Mouse (Mus musculus) E14TG2a.4 (cell line): ENCODE results near the gene Hyou1.

Experiments
- CTCF ChIP-seq: conservative IDR thresholded peaks from 2 replicates; pipeline ENCODE4 v1.5.1; 2014; ENCODE audit warnings: low read length
- NANOG ChIP-seq: IDR thresholded peaks from 2 replicates; pipeline ENCODE4 v1.6.1; 2014; ENCODE audit warnings: borderline replicate concordance, low read length, mixed read lengths
- POU5F1 ChIP-seq: IDR thresholded peaks from 2 replicates; pipeline ENCODE4 v1.6.1; 2014; ENCODE audit warnings: low read length, borderline replicate concordance

- TF ChIP-seq CTCF, result no peak
- TF ChIP-seq POU5F1, result no peak
- TF ChIP-seq NANOG, result no peak
Measured at GRCm38 (mm10) chr9:44336093-44336406, 43.2 kb upstream of the Hyou1 start.
